Mouse (Mus musculus) myocyte (in vitro differentiated cells): ENCODE results near the gene Alox5.

ENCODE experiments used
- CEBPB ChIP-seq: IDR thresholded peaks from 2 replicates; pipeline ENCODE4 v1.6.1; 2011; ENCODE audit warnings: mild to moderate bottlenecking, moderate library complexity; ENCODE audit not compliant: poor library complexity, insufficient read depth, severe bottlenecking
- E2F4 ChIP-seq: IDR thresholded peaks from one replicate; pipeline ENCODE4 v1.6.1; 2011; ENCODE audit warnings: mild to moderate bottlenecking, control low read depth, moderate library complexity; ENCODE audit not compliant: insufficient read depth
- MAX ChIP-seq: IDR thresholded peaks from one replicate; pipeline ENCODE4 v1.6.1; 2011; ENCODE audit warnings: low read depth, mild to moderate bottlenecking, control low read depth
- POLR2A ChIP-seq: IDR thresholded peaks from one replicate; pipeline ENCODE4 v1.6.1; 2011; ENCODE audit warnings: low read depth, mild to moderate bottlenecking, control low read depth, moderate library complexity; ENCODE audit not compliant: insufficient read length
- SRF ChIP-seq: IDR thresholded peaks from one replicate; pipeline ENCODE4 v1.6.1; 2011; ENCODE audit warnings: low read depth; ENCODE audit not compliant: control insufficient read depth, insufficient read length
- USF1 ChIP-seq: IDR thresholded peaks from one replicate; pipeline ENCODE4 v1.6.1; 2011; ENCODE audit warnings: low read depth, mild to moderate bottlenecking, control low read depth, moderate library complexity

DNA sequence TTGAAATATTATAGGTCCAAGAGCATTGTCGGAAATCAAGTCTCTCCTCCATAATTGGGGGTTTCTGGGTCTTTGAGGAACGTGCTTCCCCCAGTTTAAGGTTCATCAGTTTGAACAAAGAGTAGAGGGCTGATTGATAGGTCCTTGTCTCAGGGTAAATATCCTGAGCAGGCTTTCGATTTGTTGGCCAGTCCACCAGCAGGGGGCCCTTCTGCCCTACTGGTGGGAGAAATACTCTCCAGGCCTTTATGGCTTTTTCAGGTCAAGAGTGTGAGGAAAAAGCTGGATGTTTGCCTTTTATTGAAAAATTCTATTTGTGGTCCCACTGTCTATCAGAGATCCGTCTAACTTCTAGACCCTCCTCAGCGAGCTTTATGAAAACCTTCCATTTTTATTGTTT, 32.7 kb downstream of the Alox5 start:
- no peak for TF ChIP-seq POLR2A
- no peak for TF ChIP-seq MAX
- TF ChIP-seq CEBPB, result no peak
- no peak for TF ChIP-seq USF1
- TF ChIP-seq SRF, result no peak
- no peak for TF ChIP-seq E2F4
